Mouse (Mus musculus) heart, postnatal 4 days (tissue): Measurements from ENCODE around the gene Cenpe. TPM values are rescaled to one million over a fixed set of nuclear protein-coding genes. Genes with fewer than 3 reads are reported as not detected.
"Not testable (repeated sequence)": the region's sequence is repeated elsewhere in the genome, so short reads cannot be mapped to it uniquely, and the experiment has no call there.

Source experiments
- DNase-seq: peaks from one replicate; pipeline ENCODE4 v3.0.0; 2021
- total RNA-seq, 2 experiments: library from RNA; stranded (reverse); gene quantifications; 2 replicates each; pipeline ENCODE4 v1.2.3; 2021

The Cenpe gene
- 10 to 100 TPM; 20.4 to 22.6 TPM for total RNA-seq

DNA sequence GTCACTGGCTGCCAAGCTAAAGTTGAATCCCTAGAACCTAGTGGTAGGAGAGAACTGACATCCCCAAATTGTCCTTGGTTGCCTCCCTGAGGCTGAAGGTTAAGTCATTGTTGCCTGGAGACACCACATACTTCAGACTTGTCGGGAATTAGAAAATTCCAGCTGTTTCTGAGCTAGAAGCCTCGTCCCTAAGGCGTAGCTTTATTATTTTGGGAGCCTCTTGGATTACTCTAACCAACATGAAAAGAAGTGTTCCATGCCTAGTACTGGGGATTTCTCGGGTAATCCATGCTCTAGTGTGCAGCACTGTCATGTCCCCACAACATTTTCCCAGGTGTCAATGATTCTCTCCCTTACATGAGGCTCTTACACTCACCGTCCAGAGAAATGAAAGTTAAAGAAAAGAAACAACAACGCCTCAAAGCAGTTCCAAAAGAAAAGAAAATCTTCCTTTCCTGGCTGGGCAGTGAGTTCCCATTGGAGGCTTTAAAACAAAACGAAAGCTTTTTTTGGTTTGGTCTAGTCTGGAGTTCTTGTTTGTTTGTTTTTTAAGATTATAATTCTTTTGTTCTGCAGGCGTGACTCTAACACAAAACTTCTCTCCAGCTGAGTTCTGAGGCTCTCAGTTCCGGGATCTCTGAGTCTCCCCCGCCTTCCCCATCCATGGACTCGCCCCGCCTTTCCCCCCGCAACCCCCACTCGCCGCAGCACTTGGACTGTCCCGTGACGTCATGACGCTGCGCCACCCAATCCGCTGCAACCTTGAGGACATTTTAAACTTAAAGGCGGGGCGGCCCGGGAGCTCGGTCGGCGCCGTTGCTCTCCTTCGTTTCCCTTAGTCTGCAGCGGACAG lies at the start of gene Cenpe:
TSS of gene Cenpe (plus strand) at position 733 of the 853 bp plus-strand sequence.
- peak; percentile 95 for DNase-seq

DNA sequence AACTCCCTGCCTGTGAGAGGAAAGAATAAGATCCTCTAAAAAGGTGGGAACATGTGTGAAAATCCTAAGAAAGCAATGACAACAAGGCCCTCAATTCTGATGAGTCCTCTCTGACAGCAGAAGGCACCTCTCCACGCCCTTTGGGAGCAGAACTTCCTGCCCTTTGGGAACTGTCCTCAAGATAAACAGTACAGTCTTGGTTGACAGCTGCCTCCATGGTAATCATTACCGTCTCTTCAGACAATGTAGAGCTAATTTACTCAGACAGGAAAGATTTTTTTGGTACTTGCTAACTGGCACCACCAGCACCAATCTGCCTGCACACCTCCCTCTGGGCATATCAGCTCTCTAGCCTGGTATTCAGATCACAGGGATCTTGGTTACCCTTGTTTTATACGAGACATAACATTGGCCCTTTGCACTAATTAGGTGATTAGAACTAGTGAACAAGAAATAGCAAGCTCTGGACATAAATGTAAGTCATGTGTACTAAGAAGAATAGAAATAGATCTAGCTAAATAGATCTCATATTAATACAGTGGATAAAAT lies 40.4 kb upstream of the Cenpe start:
- DNase-seq, result no peak

DNA sequence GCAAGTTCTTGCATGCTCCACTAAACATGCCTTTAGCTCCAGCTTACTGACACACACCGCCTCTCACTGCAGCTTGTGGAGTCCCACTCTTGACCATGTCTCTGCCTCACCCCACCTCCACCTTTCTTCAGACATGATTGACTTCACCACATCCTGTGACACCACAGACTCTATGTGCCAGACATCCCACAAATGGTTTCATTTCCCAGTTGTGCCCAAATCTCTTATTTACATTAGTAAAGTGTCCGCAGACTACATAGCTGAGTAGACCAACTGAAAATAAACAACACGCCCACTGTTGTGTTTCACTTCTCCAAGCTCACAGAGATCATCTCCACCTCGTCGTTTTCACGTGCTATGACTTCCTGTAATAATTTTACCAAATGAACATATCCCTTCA lies 20.5 kb upstream of the Cenpe start:
- no peak for DNase-seq

GRCm38 (mm10) chr3:135198051-135198450 lies 14.3 kb upstream of the Cenpe start:
- DNase-seq, result not testable (repeated sequence)

GRCm38 (mm10) chr3:135200409-135201303 lies 11.7 kb upstream of the Cenpe start:
- no peak for DNase-seq

DNA sequence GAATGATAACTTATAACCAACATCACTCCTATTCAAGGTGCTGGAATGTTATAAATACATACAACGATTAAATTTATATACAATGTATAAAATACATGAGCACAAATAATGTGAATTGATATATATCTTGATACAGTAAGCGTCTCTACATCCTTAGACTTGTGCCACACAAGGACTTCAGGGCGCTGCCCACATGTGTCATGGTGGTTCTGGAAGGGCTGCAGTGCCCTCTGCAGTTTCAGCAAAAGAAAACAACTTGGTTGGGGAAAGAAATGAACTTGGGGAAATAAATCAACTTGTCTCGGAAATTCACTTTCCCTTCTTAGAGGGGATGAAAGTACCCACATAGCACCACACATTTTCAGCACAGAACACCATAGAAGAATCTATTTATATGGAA lies 5.7 kb upstream of the Cenpe start:
- peak; percentile 46 for DNase-seq

- DNase-seq, result no peak
These were observed 467 bp downstream of the Cenpe start for GRCm38 (mm10) chr3:135212658-135213350.

GRCm38 (mm10) chr3:135232058-135232457 lies 19.7 kb downstream of the Cenpe start:
- DNase-seq, result no peak

DNA sequence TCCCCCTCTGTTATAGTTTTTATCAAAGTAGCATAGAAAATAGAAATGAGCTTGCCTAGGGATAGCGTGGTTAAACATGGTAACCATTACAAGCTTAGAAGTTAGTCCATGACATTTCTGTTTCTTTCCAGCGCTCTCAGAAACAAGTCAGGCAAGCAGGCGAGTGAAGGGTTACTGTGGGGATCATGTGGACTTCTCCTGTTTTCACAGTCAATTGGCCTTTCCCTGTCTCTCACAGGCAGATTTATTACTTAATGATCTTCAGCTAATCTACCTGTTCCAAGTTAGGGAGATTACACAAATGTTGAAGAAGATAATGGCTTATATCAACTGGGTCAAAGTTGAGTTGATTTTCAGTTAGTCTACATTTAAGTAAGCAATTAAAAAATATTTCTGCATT lies 20.1 kb downstream of the Cenpe start:
- DNase-seq, result no peak

DNA sequence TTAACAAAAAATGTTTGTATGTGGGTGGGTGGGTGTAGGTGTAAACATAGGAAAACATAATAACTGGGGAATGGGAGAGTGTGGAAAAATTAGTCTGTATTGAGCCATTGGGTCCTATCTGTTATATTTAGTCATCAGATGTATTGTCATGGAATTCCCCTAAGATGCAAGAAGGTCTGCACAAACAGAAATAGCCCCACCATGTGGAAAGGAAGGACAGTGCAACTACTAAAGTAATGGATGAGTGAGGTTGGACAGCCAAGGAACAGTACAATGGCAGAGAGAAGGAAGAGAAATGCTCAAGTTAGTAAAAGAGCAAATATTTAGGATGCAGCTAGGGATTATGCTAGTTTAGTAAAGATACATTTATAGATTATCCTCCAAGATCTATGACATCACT lies 33.4 kb downstream of the Cenpe start:
- DNase-seq, result no peak

DNA sequence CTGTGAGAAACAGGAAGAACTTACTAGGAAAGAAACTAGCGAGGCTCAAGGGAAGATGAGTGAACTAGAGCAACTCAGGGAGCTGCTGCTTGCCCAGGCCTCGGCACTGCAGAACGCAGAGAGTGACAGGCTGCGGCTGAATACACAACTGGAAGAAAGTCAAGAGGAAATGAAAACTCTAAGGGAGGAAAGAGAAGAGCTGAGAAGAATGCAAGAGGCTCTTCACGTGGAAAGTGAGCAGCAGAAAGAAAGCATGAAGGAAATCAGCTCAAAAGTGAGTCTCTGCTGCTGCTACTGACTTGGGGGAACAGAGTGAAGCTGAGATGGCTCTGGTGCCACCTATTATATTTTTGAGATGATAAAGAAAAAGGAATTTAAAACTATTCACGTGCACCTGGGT lies 34.5 kb downstream of the Cenpe start:
- no peak for DNase-seq

- DNase-seq, result no peak
These were observed 36.8 kb downstream of the Cenpe start for GRCm38 (mm10) chr3:135249104-135249503.

- DNase-seq, result no peak
These were observed 39.5 kb downstream of the Cenpe start for GRCm38 (mm10) chr3:135251825-135252224.

DNA sequence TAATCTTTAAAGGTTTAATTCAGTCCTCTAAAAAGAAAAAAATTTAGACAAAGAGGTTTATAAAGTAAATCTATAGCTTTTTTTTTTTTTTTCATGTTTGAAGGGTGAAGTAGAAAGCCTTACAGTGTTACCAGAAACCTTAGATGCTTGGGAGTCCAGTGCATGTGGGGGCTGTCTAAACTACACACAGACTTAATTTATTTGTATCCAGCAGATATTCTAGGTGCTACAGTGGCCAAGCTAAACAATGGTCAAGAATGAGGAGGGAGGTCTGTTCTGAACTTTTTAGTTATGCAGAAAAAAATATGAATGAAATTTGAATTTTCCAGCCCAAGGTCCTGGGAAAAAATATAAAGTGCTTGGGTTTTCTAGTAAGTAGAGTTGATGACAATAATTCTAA lies 42.4 kb downstream of the Cenpe start:
- DNase-seq, result no peak

DNA sequence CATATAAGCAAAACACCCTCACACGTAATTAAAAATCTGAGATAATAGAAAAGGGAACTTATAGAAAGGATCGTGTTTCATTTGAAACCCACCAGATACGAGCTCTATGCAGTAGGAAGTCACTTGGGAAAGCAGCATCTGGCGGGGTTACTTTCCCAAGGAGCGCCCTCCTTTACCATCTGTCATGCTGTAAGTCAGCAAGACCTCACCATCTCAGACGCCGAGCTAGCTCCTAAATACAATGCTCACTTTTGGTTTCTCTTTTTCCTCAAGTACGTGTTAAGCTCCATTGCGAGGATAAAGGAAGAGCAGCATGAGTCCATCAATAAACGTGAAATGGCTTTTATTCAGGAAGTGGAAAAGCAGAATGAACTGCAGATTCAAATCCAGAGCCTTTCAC lies 46.6 kb downstream of the Cenpe start:
- DNase-seq, result no peak

DNA sequence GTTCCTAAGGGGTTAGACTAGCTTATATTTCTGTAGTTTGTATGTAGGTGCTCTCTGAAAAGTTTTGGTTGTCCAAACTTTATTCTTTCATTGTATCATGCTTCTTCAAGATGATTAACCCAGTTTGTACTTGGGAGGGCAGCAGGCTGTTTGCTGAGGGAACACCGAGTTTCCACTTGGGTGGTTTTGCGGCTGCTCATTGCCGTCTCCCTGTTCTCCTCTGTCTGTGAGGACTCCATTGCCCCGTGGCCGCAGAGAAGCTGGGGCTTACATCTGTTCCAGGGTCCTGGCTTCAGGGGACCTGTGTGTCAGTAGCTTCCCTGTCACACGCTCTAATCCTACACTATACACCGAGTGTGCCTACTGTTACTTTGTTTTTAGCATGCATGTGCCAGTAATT lies 47.9 kb downstream of the Cenpe start:
- no peak for DNase-seq

GRCm38 (mm10) chr3:135268616-135269015 lies 56.3 kb downstream of the Cenpe start:
- DNase-seq, result no peak

DNA sequence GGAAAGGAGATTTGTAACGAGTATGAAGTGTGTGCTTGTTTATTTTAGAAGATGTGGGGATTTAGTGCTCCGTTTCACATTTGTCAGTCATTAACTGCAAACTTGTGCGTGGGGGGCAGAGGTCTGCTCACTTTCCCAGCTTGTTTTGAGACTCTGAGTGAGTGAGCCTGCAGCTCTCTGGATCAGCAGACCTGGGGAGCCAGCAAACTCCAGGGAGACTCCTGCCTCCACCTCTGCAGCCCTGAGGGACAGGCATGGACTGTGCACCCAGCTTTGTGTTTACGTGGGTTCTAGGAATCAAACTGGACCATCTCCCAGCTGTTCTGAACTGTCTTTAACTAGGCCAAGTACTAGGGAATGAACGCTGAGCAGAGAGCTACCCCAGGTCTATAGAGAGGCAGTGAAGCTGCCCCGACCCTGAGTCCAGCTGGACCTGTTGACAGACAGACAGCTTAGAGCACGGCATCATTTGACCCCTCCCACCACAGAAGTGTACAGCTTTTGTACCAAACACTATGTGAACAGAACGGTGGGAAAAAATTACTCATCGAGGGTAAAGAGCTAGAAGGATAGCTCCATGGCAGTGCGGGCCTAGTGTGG lies 57.2 kb downstream of the Cenpe start:
- DNase-seq, result no peak

DNA sequence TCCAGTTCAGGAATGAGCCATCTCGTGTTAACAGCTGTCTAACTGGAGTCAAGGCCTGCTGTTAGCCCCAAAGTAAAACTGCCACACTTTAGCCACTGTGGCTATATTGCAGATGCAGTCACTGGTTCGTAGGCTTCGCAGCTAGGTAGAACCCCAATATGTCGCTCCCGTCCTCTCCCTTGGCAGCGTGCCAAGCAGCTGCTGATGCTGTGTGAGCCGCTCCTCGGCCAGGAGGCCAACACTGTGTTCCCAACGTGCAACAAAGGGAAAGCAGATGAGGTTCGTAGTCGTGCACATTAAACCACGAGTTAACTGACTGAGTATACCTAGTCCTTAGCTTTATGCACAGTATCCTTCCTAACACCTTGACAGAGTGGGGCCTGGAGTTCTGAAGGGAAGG lies 60.3 kb downstream of the Cenpe start:
- DNase-seq, result no peak

DNA sequence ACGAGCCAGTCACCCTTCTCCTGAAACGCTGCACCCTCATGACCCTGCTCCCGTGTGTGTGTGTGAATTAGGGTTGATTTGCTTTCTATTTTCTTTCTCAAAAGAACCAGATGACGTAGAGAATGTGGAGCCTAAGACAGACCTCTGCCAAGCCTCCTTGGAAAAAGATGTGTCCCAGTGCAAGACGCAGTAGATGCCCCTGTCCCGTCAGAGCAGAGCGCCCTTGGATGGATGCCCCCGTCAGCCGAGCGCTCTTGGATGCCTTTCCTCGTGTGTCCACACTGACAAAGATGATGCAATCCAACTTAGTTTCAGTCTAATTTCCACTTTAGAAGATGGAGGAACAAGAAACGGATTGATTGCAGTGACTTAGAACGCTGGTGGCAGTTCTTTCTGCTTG lies 60.7 kb downstream of the Cenpe start:
- no peak for DNase-seq

GRCm38 (mm10) chr3:135280160-135280559 lies 67.8 kb downstream of the Cenpe start:
- no peak for DNase-seq
